Mouse (Mus musculus): Measurements from ENCODE around the gene Adk.
"Not testable (repeated sequence)": the region's sequence is repeated elsewhere in the genome, so short reads cannot be mapped to it uniquely, and the experiment has no call there.

Gene Adk

GRCm38 (mm10) chr14:21484693-21485092, 432.3 kb downstream of the Adk start:
- DNase-seq (ENCODE audit: low read depth, low spot score): no peak

- DNase-seq (ENCODE audit: low read depth, low spot score): no peak
These were observed 433.7 kb downstream of the Adk start for GRCm38 (mm10) chr14:21485961-21486520.

GRCm38 (mm10) chr14:21487135-21487534, 434.8 kb downstream of the Adk start:
- not testable (repeated sequence) for DNase-seq (ENCODE audit: low read depth, low spot score)

- not testable (repeated sequence) for DNase-seq (ENCODE audit: low read depth, low spot score)
These were observed 436.2 kb downstream of the Adk start for GRCm38 (mm10) chr14:21488426-21489115.

GRCm38 (mm10) chr14:21489116-21489485, 436.7 kb downstream of the Adk start:
- no peak for DNase-seq (ENCODE audit: low read depth, low spot score)

- no peak for DNase-seq (ENCODE audit: low read depth, low spot score)
These were observed 437.8 kb downstream of the Adk start for GRCm38 (mm10) chr14:21490141-21490540.
